Mouse (Mus musculus): ENCODE measurements at regions not wholly inside any gene's neighbourhood (a gene's known extent, or its start where the extent isn't known, plus 50 kb on each side); places are given as distances from the start of the nearest gene placed in this dataset.
A peak's percentile ranks its signal among the peaks of the same experiment; 100 is the strongest.
"Not testable (repeated sequence)": the region's sequence is repeated elsewhere in the genome, so short reads cannot be mapped to it uniquely, and the experiment has no call there.

DNA sequence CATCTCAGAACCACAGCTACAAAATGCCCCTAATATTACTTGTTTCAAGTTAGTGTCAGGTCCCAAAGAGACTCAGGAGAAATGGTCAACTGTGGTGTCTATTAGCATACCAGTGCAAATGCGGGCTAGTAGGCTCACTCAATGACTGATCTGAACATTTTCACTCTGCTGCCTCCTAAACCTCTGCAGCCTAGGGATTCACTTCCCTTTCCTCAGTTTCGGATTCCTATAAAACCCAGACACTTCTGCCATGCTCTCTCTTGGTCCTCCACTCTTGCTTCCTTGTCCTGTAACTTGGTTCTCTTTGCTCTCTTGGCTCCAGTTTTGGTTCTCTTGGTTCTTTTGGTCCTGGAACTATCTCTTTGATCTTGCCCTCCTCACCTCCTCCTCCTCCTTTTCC is 206.3 kb upstream of the Spef2 start:
- DNase-seq (ENCODE audit: low spot score in 2 of 2), result no peak

DNA sequence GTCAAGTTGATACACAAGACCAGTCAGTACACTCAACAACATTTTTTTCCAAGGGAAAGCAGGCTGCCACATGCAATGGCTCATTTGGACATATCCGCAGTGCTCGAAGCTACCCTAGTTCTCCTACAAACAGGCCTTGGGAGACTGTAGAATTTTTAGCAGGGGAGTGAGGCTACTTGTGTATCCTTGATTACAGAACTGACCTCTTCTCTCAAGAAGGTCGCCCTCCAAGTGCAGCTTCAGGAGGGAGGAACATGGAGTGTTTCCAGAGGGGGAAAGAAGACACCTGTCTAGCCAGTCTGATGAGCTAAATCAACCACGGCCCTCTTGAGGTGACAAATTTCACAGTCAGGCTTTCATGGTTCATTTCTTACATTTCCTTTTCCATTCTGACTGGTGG is 202.0 kb upstream of the Prlr start:
- DNase-seq (ENCODE audit: low spot score in 2 of 2), result no peak

- DNase-seq (ENCODE audit: low spot score in 2 of 2), result peak in 1 of 2 experiments; percentile 4
Measured at GRCm38 (mm10) chr15:10011289-10012234, 165.5 kb upstream of the Prlr start.

- no peak for DNase-seq (ENCODE audit: low spot score in 2 of 2)
Measured at GRCm38 (mm10) chr15:10017216-10017615, 159.8 kb upstream of the Prlr start.

DNA sequence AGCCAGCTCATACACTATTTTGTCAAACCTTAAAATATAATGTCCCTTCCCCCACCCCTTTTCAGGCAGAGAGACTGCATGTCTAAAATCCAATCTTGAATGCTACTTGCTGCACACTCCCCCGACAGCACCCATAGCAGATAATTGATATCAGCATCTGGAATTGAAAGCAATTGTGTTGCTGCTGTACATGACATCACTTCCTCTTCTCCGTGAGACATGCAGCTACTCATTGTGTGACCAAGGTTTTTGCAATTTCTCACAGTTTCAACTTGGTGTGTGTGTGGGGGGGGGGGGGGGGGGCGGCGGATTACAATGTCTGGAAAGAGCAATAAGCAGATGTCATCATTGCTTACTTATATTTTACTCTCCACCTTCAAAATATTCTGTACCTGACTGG is 147.1 kb upstream of the Prlr start:
- no peak for DNase-seq (ENCODE audit: low spot score in 2 of 2)

- DNase-seq (ENCODE audit: low spot score in 2 of 2), result no peak
Measured at GRCm38 (mm10) chr15:10035561-10035960, 141.5 kb upstream of the Prlr start.

- not testable (repeated sequence) for DNase-seq (ENCODE audit: low spot score in 2 of 2)
Measured at GRCm38 (mm10) chr15:10036576-10036975, 140.5 kb upstream of the Prlr start.

GRCm38 (mm10) chr15:10073580-10073979 is 103.5 kb upstream of the Prlr start:
- DNase-seq (ENCODE audit: low spot score in 2 of 2), result no peak

- no peak for DNase-seq (ENCODE audit: low spot score in 2 of 2)
Measured at GRCm38 (mm10) chr15:10074916-10075315, 102.1 kb upstream of the Prlr start.

DNA sequence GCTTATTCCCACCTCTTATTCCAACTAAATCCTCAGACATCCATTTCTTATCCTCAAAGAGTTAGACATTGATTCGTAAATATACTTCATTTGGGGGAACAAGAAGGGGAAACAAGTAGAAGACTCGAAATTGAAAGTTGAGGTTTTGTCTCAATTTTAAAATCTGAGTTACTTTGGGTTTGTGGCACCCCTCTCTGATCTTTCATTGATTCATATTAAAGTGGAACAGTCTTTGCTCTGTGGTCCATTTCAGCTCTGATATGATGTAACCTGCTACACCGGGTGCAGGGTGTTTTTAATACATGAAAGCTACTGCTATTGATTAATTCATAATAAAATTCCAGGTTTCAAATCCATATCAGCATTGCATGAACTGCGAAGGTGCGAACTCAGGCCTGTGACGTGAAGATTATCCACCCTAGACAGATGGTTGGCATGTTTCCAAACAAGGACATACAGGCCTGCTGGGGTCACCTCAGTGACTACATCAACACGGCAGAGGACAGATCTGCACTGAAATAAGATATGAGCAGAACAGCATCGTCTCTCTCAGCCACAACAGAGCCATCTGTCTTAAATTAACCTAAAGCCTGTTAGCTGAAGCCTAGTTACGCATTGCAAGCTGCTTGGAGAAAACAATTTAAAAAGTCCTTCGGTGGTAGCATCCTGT is 101.5 kb upstream of the Prlr start:
- DNase-seq (ENCODE audit: low spot score in 2 of 2), result no peak

DNA sequence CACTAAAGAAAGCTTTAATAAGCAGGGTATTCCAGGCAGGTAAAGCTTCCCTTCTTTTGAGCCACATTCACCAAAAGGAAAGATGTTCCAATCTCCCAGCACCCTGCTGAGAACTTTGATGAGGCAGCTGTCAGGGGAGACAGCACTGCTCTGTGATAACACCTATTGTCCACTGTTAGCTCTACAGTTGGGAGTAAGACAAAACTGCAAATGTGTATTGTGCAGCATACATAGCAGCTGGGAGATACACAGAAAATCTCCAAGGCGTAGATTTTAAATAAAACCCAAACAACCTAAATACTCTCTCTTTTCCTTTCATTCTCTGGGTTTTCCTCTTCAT is 101.0 kb upstream of the Prlr start:
- DNase-seq (ENCODE audit: low spot score in 2 of 2), result no peak

DNA sequence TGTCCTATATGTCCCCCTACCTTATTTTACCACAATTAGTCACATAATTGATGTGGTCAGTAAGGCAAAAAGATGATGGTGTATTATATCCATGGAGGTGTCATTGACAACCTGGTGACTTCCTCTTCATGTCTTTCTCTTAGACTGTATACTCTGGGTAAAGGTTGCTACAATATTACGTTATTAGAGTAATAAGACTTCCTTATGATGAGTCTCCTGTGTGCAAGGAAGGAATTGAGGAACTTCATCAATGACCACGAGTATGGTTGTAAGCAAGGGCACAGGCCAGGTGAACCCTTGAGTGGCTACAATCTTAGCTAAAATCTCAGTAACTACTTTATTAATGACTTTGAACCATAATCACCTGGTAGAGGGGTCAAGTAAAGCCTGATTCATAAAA is 98.6 kb upstream of the Prlr start:
- DNase-seq (ENCODE audit: low spot score in 2 of 2), result no peak

- no peak for DNase-seq (ENCODE audit: low spot score in 2 of 2)
Measured at GRCm38 (mm10) chr15:10079510-10079909, 97.5 kb upstream of the Prlr start.

DNA sequence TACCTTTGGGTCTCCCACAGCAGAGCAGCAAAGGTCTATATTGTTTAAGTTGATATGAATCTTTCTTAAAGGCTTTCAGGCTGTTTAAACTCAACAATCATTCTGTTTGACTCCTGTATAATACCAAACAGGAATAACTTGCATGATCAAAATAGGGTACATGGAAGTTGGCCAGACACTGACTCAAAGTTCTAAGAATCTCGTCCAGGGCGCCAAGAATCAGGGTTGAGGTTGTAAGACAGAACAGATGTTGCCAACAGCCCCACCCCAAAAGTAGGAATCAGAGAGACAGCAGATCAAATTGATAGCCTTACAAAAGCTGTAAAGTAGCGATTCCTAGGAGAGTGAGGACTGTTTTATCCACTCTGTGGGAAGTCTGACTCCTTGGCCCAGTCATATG is 88.3 kb upstream of the Prlr start:
- no peak for DNase-seq (ENCODE audit: low spot score in 2 of 2)

- DNase-seq (ENCODE audit: low spot score in 2 of 2), result no peak
Measured at GRCm38 (mm10) chr15:10090384-10091092, 86.5 kb upstream of the Prlr start.

DNA sequence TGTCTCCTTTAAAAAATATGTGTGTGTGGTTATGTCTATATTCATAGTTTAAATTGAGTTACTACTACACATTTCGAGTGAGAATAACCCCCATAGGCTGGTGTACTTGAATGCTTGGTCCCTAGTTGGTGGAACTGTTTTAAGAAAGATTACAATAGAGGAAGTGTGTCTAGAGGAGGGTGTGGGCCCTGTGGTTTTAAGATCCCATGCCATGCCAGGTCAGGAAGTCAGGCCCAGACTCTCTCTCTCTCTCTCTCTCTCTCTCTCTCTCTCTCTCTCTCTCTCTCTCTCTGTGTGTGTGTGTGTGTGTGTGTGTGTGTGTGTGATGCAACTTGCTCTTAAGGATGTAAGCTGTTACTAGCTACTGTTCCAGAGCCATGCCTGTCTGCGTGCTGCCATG is 73.7 kb upstream of the Prlr start:
- DNase-seq (ENCODE audit: low spot score in 2 of 2), result no peak

DNA sequence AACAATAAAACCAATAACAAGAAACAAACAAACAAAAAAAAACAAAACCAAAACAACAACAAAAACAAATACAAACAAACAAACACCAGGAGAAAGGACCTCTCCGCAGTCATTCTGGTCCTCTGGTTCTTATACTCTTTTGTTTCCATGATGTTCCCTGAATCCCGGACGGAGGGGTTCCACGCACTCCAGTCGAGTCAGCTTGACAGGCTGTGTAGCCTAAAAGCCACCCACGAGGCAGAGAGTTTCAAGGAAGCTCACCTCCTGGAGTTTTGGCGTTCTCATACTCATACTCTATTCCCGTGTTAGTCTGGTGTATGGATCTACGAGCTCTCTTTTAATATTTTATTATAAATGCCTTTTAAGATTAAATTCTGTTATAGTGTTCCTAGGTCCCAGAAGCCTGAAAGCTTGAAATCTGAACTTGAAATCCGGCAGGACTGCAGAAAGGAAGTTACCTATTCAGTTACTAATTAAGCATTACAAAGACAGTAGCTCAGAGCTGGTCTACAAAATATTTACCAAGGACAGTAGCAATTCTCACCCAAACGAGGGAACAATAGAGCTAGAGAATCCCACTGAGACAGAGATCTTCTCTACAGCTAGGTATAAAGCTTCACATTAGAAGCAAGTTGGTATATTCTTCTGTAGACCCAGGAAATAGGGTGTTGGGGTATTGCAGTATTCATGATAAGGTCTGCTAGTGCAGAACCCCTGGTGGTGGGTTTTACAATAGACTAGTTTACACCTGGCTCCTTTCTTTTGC is 71.6 kb upstream of the Prlr start:
- DNase-seq (ENCODE audit: low spot score in 2 of 2), result not testable (repeated sequence)

DNA sequence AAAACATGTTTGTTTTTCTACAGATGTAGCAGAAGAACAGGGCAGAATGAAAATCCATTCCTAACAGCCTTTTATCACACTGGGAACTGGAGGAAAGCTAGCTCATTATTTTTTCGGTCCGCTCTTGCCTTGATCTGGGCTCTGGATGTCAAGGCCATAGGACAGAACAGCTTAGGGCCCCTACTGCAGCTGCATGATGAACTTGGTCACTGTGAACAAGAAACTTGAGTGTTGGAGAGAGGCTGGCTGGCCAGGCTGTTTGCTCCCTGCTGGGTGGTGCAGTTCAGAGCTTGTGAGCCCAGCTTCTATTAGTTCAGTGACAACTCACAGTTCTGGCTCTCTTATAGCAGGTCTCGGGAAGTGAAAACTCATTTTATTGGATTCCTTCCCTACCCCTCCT is 70.2 kb upstream of the Prlr start:
- no peak for DNase-seq (ENCODE audit: low spot score in 2 of 2)

All from left cerebral cortex, adult 18-20 months (tissue).